Mouse (Mus musculus) pancreas, adult 10 weeks (tissue): Measurements from ENCODE around the gene Olfr868. TPM values are rescaled to one million over a fixed set of nuclear protein-coding genes. Genes with fewer than 3 reads are reported as not detected.

Experiments
- polyA plus RNA-seq: library from polyadenylated mRNA; stranded (reverse); fragments of 350-450 nt; fragmentation: Illumina TruSeq; extraction: RNeasy Lipid Tissue Mini Kit (QIAGEN cat#74804); gene quantifications from one replicate; pipeline ENCODE4 v1.2.3, GENCODE M21; 2015; ENCODE audit warnings: low read depth, low replicate concordance; ENCODE audit not compliant: insufficient read depth

Olfr868 gene
- polyA plus RNA-seq: not detected

GRCm38 (mm10) chr9:20098326-20098725, at the start of gene Olfr868:
Gene Olfr868 (plus strand): TSS chr9:20098626.

DNA sequence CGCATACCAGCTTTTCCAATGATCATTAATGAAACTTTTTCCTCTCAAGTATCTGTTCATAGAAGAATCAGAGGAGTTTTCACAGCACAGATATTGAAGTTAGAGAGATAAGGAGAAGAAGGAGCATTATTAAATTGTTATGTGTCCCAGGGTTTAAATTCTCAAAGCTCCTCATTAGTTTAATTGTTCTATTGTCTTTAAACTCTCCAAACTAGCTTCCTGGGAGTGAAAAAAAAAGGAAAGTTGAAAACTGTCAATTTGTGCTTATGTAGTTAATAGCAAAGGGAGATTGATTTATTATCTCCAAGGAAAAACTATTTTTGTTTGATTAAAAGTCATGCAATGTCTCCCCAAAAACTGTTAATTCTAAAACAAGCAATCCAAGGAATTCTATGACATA, 41.0 kb upstream of the Olfr868 start, which contains the start of gene Olfr867:
Gene Olfr867, minus strand, starts transcription at position 101 of the 400 bp plus-strand sequence.

DNA sequence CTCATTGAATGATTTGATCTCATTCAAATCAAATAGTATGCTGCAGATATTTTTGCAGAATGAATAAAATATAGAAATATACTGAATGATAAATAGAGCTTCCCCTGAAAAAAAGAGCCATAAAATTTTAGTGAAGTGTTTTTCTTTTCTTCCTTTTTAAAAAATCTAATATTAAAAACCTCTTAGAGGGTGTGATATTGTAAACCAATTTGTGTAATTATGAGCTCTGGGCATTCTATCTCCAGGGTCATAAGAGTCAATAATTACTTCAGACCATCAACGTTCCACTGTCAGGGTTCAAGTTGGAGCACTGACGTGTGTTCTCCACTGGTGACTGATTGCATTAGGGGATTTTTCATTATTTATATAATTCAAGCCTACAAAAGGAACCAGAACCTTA, 30.3 kb downstream of the Olfr868 start, which contains the start of gene Olfr869:
Gene Olfr869, plus strand, starts transcription at position 301 of the 400 bp plus-strand sequence.

Other genes starting within 250 kb of the Olfr868 start
- gene Olfr860, start 248.9 kb upstream of the Olfr868 start, polyA plus RNA-seq: not detected
- gene Olfr862, start 210.6 kb upstream of the Olfr868 start, polyA plus RNA-seq: not detected
- gene Olfr77, start 181.8 kb upstream of the Olfr868 start, polyA plus RNA-seq: not detected
- not detected for gene Olfr866, start 70.6 kb upstream of the Olfr868 start, polyA plus RNA-seq
- not detected for gene Olfr867, start 41.1 kb upstream of the Olfr868 start, polyA plus RNA-seq
- not detected for gene Olfr869, start 30.4 kb downstream of the Olfr868 start, polyA plus RNA-seq
- not detected for gene Olfr870, start 75.4 kb downstream of the Olfr868 start, polyA plus RNA-seq
- gene Olfr871, start 113.6 kb downstream of the Olfr868 start, polyA plus RNA-seq: not detected
- not detected for gene Olfr872, start 138.5 kb downstream of the Olfr868 start, polyA plus RNA-seq
- gene Olfr39, start 183.7 kb downstream of the Olfr868 start, polyA plus RNA-seq: not detected
- not detected for gene Olfr873, start 199.9 kb downstream of the Olfr868 start, polyA plus RNA-seq
- gene Olfr18, start 237.5 kb downstream of the Olfr868 start, polyA plus RNA-seq: not detected